Mouse (Mus musculus) kidney, embryonic 16.5 days (tissue): ENCODE data around the gene Cxcr4. TPM values are rescaled to one million over a fixed set of nuclear protein-coding genes. Genes with fewer than 3 reads are reported as not detected.

Source experiments
- polyA plus RNA-seq: library from polyadenylated mRNA; unstranded; fragments of >200 nt; fragmentation: Nextera tagmentation; extraction: Ambion mirVana; gene quantifications from 2 replicates; pipeline ENCODE4 v1.2.1, GENCODE M21; 2015

Gene Cxcr4
- polyA plus RNA-seq, 1 experiment from 2014 or later = 8.7 TPM

Other genes starting within 250 kb of the Cxcr4 start
- gene Mcm6, start 232.6 kb downstream of the Cxcr4 start, polyA plus RNA-seq = 255 and 261 TPM in 2 replicates
- gene Dars, start 174.9 kb downstream of the Cxcr4 start, polyA plus RNA-seq = 155 and 162 TPM in 2 replicates